Mouse (Mus musculus) embryo, embryonic 9.5 days (tissue): ENCODE measurements at regions not wholly inside any gene's neighbourhood (a gene's known extent, or its start where the extent isn't known, plus 50 kb on each side); places are given as distances from the start of the nearest gene placed in this dataset.

ENCODE experiments used
- DNase-seq: peaks from one replicate; pipeline ENCODE4 v3.0.0-alpha.2; 2017; ENCODE audit errors: extremely low spot score

DNA sequence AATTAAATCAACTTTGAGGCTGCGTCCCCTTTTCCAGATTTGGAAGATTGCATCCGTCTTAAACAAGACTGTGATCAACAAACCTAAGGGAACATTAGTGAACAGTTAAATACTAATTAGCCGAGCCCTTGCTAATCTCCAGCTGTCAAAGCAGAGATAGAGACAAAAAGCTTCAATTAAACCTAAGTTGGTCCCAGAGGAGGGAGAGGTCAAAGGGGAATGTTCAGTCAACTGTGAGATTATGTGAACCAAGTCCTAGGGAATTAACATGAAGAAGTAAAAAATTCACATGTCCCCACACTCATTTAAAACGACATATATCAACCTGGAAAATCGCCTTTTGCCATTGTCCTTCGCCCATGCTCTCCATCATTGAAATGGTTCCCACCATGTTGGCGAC, 59.7 kb upstream of the Tbx20 start:
- DNase-seq, result peak; percentile 31

DNA sequence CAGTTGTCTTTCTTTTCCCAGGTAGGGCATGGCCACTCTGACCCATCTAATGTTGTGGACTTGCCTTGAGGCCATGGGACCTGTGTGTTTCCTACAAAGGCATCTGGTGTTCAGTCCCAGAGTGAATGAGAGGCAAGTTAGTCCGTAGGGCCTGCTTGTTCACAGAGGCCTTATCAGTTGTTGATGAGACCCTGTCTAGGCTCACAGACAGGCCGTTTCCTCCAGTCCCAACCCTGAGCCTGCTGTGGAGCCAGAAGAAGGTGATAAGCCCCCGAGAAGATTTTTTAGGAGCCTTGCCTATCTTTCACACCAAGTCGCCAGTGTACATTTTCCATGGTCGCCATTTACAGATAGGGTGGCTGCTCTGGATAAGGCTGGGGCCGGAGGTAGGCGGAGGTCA, 74.1 kb upstream of the Tbx20 start:
- DNase-seq, result no peak

GRCm38 (mm10) chr9:24859459-24859858, 85.4 kb upstream of the Tbx20 start:
- DNase-seq, result no peak

DNA sequence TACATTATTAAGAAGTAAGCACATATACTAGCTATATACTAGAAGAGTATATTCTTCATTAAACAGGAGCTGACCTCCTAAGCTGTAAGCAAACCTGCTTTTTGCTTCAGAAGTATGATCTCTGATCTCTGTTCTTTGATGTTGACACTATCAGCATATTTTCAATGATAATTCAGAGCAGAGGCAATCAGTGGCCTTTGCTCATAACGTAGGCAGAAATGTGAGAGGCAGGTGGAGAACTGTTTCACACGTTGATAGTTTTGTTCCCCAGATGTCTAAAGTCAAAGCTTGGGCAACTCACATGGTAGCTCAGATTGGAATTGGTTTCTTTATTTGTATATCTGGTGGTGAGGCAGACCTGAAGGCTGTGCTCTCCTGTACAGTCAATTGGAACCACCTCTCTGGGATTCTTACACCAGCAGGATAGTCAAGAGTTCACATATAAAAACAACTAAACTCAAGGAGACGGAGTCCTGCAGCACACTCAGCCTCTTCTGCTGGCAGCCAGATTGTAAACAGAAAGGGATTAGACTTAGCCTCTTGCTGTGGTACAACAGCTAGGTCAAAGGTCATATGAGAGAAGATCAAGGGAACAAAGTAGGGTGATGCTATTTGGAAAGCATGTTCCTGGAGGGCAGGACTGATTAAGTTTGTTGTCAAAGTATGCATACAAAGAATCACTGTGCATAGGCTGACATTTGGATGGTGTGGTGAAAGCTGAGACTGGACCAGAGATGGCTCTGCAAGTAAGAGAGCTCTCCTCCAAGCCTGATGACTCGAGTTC, 92.5 kb upstream of the Tbx20 start:
- DNase-seq, result no peak

DNA sequence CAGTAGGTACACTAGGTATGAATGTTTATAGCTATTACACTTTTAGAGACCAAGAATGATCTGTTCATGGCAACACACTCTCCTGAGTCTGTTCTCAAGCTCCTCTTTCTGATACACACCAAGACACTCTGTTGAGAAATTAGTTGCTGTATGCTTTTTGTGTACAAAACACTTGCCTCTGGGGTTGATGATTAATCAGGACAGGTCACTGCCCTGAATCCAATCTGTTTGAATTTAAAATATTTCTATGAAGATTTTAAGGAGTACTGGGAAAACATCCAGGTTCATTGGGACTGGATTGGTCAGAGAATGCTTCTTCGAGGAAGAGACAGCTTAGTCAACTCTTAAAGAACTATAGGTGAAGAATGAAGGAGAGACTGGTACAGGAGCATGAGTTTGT, 94.6 kb upstream of the Tbx20 start:
- no peak for DNase-seq

DNA sequence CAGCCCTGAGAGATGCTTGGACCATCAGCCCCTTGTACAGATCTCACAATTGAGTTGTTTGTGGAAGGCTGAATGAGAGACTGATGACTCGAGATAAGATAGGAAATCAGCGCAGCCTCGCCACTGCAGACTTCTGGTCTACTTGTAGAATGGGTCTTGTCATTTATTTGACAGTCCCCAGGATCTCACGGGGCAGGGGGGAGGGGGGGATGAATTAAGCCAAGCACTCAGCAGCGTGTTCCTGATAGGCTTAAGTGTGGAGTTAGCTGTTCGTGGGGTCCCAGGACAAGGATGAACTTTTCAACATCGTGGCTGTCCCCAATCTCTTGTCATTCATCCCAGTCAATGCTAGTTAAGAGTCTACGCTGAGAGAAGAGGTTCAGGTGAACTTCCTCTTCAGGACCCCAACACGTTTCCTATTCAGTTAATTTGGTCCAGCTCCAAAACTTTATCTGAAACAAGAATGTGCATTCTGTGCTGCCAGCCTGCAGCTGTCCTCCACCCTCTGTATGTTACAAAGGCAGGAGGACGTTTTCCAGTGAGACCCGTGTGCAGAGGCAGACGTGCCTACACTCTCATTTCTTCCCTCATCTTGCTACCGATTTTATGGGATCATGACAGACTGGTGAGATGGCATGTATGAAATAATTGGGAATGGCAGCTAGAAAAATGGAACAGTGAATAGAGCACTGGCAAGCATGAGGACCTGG, 100.5 kb upstream of the Tbx20 start:
- DNase-seq, result no peak

DNA sequence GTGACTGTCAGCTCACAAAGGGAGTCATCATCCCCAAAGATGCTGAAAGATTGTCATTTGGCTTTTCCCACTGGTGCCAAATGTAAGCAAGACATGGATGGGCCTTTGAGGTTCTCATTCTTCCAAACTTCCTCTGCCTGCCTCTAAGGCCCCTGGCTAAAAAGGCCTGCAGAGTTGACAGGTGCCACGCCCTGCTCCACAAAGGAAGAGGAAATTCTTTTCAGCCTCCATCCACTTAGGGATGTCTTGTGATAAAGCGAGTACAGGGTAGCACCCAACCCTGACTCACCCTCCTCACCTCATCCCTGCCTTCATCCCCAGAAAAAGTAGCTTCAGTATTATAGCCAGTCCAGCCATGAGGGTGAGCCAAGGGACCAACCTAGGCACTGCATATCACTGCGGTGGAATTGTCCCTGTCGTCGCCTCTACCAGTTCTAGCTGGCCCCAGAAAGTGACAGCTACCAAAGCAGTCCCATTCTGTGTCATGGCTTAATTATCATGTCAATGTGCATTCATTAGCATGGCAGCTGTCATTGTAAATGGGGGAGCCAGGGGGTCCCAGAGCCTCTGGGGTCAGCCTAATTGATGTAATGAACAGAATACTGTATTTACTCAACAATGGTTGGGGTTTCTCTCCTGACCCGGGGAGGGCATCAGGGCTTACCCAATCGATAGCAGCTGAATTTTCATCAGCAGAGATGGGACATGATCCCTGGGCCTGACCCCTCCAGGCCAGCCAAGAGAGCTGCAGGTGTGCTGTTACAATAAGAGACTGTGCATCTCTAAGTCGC, 104.5 kb upstream of the Tbx20 start:
- DNase-seq, result no peak

- no peak for DNase-seq
Measured at GRCm38 (mm10) chr9:24879662-24880061, 105.6 kb upstream of the Tbx20 start.

DNA sequence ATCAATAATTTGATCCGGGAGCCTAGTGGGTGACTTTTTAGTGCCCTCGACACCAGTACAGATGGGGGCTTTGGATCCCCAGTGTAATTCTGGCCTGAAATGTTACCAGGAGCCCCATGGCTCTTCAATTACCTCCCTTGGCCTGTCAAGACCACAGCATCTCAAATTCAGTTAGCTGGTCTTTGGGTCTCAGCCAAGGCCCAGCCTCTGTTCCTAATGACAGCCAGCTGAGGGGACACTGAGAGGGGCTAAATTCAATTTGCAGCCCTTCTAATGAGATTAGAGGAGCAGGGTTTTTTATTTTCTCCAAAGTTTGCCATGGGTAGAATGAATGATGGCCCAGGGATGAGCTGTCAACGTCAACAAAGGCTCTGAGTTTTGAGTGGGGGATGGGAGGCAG, 109.9 kb upstream of the Tbx20 start:
- DNase-seq, result no peak

DNA sequence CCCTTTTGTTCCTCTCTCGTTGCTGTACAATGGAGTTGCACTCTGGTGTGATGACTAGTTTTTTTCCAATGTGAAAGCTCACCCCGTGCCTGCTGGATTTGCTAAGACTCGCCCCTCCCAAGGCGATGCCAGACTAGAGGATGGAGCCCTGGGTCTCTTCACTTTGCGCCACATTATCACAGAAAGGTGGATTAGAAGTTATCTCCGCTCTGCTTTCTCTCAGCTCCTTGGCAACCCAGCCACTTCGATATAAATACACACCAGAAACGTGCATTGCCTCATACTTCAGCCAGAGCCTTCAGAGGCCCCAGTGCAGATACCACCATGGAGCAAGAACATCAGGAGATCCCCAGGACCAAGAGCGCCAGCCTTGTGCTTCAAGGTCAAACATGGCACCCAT, 114.2 kb upstream of the Tbx20 start:
- DNase-seq, result no peak

- no peak for DNase-seq
Measured at GRCm38 (mm10) chr9:24896498-24897261, 122.6 kb upstream of the Tbx20 start.

GRCm38 (mm10) chr9:24899206-24899928, 125.3 kb upstream of the Tbx20 start:
- DNase-seq, result no peak

- DNase-seq, result no peak
Measured at GRCm38 (mm10) chr9:24903706-24904105, 129.6 kb upstream of the Tbx20 start.

DNA sequence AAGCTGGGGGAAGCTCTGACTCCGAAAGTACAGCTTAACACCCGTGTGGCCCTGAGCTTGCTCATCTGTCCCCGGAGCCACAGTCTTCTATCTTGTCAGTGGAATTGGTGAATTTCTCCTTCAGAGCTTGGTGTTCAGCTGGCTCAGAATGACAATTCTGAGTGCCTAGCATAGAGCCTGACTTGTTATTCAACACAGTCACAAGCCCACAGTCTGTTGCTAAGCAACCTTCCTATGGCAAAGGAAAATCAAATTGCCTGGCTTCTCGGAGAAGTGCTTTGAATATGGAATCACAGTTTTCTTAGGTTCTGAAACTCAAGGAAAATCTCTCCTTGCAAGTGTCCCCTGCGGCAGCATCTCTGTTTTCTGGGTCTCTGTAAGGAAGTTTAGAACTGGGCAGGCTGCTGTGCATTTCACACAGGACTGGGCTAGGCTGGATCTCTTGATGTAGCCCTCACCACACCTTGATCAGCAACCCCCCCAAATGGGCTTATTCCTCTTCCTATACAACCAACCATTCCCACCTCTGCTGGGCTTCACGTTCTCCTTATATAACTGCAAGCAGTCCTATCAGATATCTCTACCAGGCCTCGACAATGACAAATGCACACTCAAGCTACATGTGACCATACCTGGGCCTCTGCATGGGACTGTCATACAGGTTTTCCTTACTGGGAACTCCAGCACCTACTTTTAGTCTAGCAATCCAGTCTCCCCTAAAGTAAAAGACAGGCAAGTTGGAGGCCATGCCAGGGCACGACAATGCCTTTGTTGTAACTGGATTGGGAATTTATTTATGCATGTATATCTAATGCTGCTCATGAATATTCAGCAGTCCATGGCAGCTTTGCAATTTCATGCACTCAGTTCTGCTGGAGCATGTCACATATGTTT, 135.2 kb upstream of the Tbx20 start:
- DNase-seq, result no peak

DNA sequence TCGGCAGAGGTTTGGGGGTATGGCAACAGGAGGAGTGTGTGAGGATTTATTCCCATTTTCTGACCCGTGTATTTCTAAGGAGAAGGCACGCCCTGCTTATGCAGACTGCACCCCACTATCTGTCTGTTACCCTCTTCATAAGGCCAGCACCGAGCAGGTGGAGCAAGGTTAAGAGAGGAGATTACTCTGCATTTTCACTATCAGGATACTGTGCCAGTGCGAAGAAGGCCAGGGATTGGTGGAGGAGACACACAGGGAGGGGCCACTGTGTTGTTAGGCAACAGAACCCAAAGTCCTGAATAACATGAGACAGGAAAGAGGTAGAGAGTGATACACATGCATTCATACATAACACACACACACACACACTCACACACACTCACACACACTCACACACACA, 136.6 kb upstream of the Tbx20 start:
- DNase-seq, result no peak

- DNase-seq, result no peak
Measured at GRCm38 (mm10) chr9:24920031-24920445, 145.9 kb upstream of the Tbx20 start.

- no peak for DNase-seq
Measured at GRCm38 (mm10) chr9:24922051-24922860, 148.2 kb upstream of the Tbx20 start.

GRCm38 (mm10) chr9:24923514-24923913, 149.4 kb upstream of the Tbx20 start:
- DNase-seq, result no peak

- no peak for DNase-seq
Measured at GRCm38 (mm10) chr9:24937731-24938130, 151.5 kb upstream of the Gm10181 start.
